Mouse (Mus musculus) hindbrain, embryonic 16.5 days (tissue): ENCODE measurements at regions not wholly inside any gene's neighbourhood (a gene's known extent, or its start where the extent isn't known, plus 50 kb on each side); places are given as distances from the start of the nearest gene placed in this dataset.
A peak's percentile ranks its signal among the peaks of the same experiment; 100 is the strongest.

Experiments used
- ATAC-seq: fragments of 200-750 bp; cut with Nextera tagmentation; 2 replicates; pipeline ENCODE4 v1.8.0; 2017; ENCODE audit warnings: moderate TSS enrichment, moderate library complexity
- H3K27ac ChIP-seq: fragments of 300-500 bp; sonication (generic); 2 replicates; pipeline ENCODE4 v1.5.1; 2014; ENCODE audit warnings: low read depth, mild to moderate bottlenecking, control low read depth, low read length, moderate library complexity
- H3K27me3 ChIP-seq: fragments of 300-500 bp; sonication (generic); replicated peaks from 2 replicates; pipeline ENCODE4 v1.6.1; 2014; ENCODE audit warnings: low read length; ENCODE audit not compliant: control insufficient read depth, insufficient read depth
- H3K36me3 ChIP-seq: fragments of 300-500 bp; sonication (generic); 2 replicates; pipeline ENCODE4 v1.6.1; 2014; ENCODE audit warnings: mild to moderate bottlenecking, low read length, moderate library complexity, mixed read lengths; ENCODE audit not compliant: control insufficient read depth, insufficient read depth
- H3K4me1 ChIP-seq: fragments of 300-500 bp; sonication (generic); 2 replicates; pipeline ENCODE4 v1.6.1; 2014; ENCODE audit warnings: low read depth, low read length; ENCODE audit not compliant: control insufficient read depth, insufficient read depth
- H3K4me2 ChIP-seq: fragments of 300-500 bp; sonication (generic); 2 replicates; pipeline ENCODE4 v1.6.1; 2014; ENCODE audit warnings: mild to moderate bottlenecking, low read length, control low read depth, moderate library complexity
- H3K4me3 ChIP-seq: fragments of 300-500 bp; sonication (generic); 2 replicates; pipeline ENCODE4 v1.5.1; 2014; ENCODE audit warnings: mild to moderate bottlenecking, low read length, control low read depth, moderate library complexity
- H3K9ac ChIP-seq: fragments of 300-500 bp; sonication (generic); 2 replicates; pipeline ENCODE4 v1.6.1; 2014; ENCODE audit warnings: low read depth, mild to moderate bottlenecking, control low read depth, low read length, moderate library complexity
- H3K9me3 ChIP-seq: fragments of 300-500 bp; sonication (generic); 2 replicates; pipeline ENCODE4 v1.6.1; 2014; ENCODE audit warnings: mild to moderate bottlenecking, low read length, moderate library complexity; ENCODE audit not compliant: control insufficient read depth
- WGBS: fragments of 180-500 bp; shearing (Covaris S2); extraction: QIAGEN DNeasy Blood & Tissue Kit; methylation state at CpG from one replicate; pipeline ENCODE4 v1.1.7; 2014; 5-methylcytosine and 5-hydroxymethylcytosine counted together

- no peaks in the 10 kb centered on the region for H3K27me3 ChIP-seq
- H3K4me2 ChIP-seq, result peak overlapping the region; percentile 53
- H3K9ac ChIP-seq, result no peak overlapping the region
- 27% methylated on average over 7 of the region's 7 CpGs for WGBS
- H3K27ac ChIP-seq, result no peak overlapping the region
- no peaks in the 10 kb centered on the region for H3K9me3 ChIP-seq
- H3K4me1 ChIP-seq, result peaks cover 6% of the 10 kb centered on the region
- 0 out of 2 replicates have a peak, but pooled peaks have one; percentile 24 for ATAC-seq
- H3K4me3 ChIP-seq, result no peak overlapping the region
- H3K36me3 ChIP-seq, result no peaks in the 10 kb centered on the region
These were observed 179.9 kb upstream of the Tle4 start for GRCm38 (mm10) chr19:14777709-14778108.

GRCm38 (mm10) chr19:14777198-14777597, 179.3 kb upstream of the Tle4 start:
- Histone ChIP-seq H3K4me2 (peak overlapping the region; percentile 53), H3K36me3 (no peaks in the 10 kb centered on the region), H3K4me1 (peaks cover 6% of the 10 kb centered on the region), H3K27ac (no peak overlapping the region), H3K9ac (no peak overlapping the region), H3K9me3 (no peaks in the 10 kb centered on the region), H3K27me3 (no peaks in the 10 kb centered on the region), H3K4me3 (peak overlapping the region; percentile 19)
- peak; percentile 85 for ATAC-seq
- WGBS, result 4% methylated on average over 10 of the region's 10 CpGs

- Histone ChIP-seq H3K4me1 (peaks cover 6% of the 10 kb centered on the region), H3K27ac (no peak overlapping the region), H3K4me3 (no peak overlapping the region; the same call in 1 of the 2 replicates), H3K27me3 (no peaks in the 10 kb centered on the region), H3K9ac (no peak overlapping the region), H3K36me3 (no peaks in the 10 kb centered on the region), H3K9me3 (no peaks in the 10 kb centered on the region), H3K4me2 (peak overlapping the region; percentile 53)
- 24% methylated on average over 5 of the region's 5 CpGs for WGBS
- no peak for ATAC-seq
These were observed 178.9 kb upstream of the Tle4 start for GRCm38 (mm10) chr19:14776791-14777190.

- ATAC-seq, result no peak
- WGBS, result 57% methylated on average over 2 of the region's 2 CpGs
- H3K9me3 ChIP-seq, result no peaks in the 10 kb centered on the region
- H3K27me3 ChIP-seq, result no peaks in the 10 kb centered on the region
- H3K4me2 ChIP-seq, result no peak overlapping the region
- H3K36me3 ChIP-seq, result no peaks in the 10 kb centered on the region
- H3K4me3 ChIP-seq, result no peak overlapping the region
- no peak overlapping the region for H3K9ac ChIP-seq
- H3K4me1 ChIP-seq, result peaks cover 5% of the 10 kb centered on the region
- H3K27ac ChIP-seq, result no peak overlapping the region
These were observed 174.9 kb upstream of the Tle4 start for GRCm38 (mm10) chr19:14772794-14773193.

- Histone ChIP-seq H3K27me3 (no peaks in the 10 kb centered on the region), H3K36me3 (no peaks in the 10 kb centered on the region), H3K27ac (no peak overlapping the region), H3K4me3 (no peak overlapping the region), H3K9me3 (no peaks in the 10 kb centered on the region), H3K9ac (no peak overlapping the region), H3K4me2 (no peak overlapping the region), H3K4me1 (no peaks in the 10 kb centered on the region)
- no peak for ATAC-seq
These were observed 154.8 kb upstream of the Tle4 start for GRCm38 (mm10) chr19:14752646-14753045.

GRCm38 (mm10) chr19:14742361-14742760, 144.5 kb upstream of the Tle4 start:
- H3K27me3 ChIP-seq, result no peaks in the 10 kb centered on the region
- no peaks in the 10 kb centered on the region for H3K9me3 ChIP-seq
- WGBS, result 90% methylated on average over 3 of the region's 3 CpGs
- H3K27ac ChIP-seq, result no peak overlapping the region
- H3K4me3 ChIP-seq, result no peak overlapping the region
- no peaks in the 10 kb centered on the region for H3K4me1 ChIP-seq
- H3K36me3 ChIP-seq, result no peaks in the 10 kb centered on the region
- H3K9ac ChIP-seq, result no peak overlapping the region
- H3K4me2 ChIP-seq, result no peak overlapping the region
- ATAC-seq, result no peak

- Histone ChIP-seq H3K27ac (no peak overlapping the region), H3K36me3 (no peaks in the 10 kb centered on the region), H3K9ac (no peak overlapping the region), H3K4me1 (no peaks in the 10 kb centered on the region), H3K4me3 (no peak overlapping the region), H3K9me3 (no peaks in the 10 kb centered on the region), H3K4me2 (no peak overlapping the region), H3K27me3 (no peaks in the 10 kb centered on the region)
- no peak for ATAC-seq
- 100% methylated on average over 1 of the region's 1 CpGs for WGBS
These were observed 143.1 kb upstream of the Tle4 start for GRCm38 (mm10) chr19:14740936-14741335.

- no peak overlapping the region for H3K27ac ChIP-seq
- no peaks in the 10 kb centered on the region for H3K27me3 ChIP-seq
- H3K9ac ChIP-seq, result no peak overlapping the region
- no peaks in the 10 kb centered on the region for H3K4me1 ChIP-seq
- no peak overlapping the region for H3K4me3 ChIP-seq
- no peak overlapping the region for H3K4me2 ChIP-seq
- no peaks in the 10 kb centered on the region for H3K36me3 ChIP-seq
- no peak for ATAC-seq
- WGBS, result 95% methylated on average over 1 of the region's 1 CpGs
- H3K9me3 ChIP-seq, result no peaks in the 10 kb centered on the region
These were observed 142.3 kb upstream of the Tle4 start for GRCm38 (mm10) chr19:14740139-14740538.

- Histone ChIP-seq H3K4me1 (no peaks in the 10 kb centered on the region), H3K36me3 (no peaks in the 10 kb centered on the region), H3K9ac (no peak overlapping the region), H3K9me3 (no peaks in the 10 kb centered on the region), H3K27me3 (no peaks in the 10 kb centered on the region), H3K27ac (no peak overlapping the region), H3K4me3 (no peak overlapping the region), H3K4me2 (no peak overlapping the region)
- ATAC-seq, result no peak
- 96% methylated on average over 1 of the region's 1 CpGs for WGBS
These were observed 138.7 kb upstream of the Tle4 start for GRCm38 (mm10) chr19:14736514-14736913.

GRCm38 (mm10) chr19:14725329-14725728, 127.5 kb upstream of the Tle4 start:
- Histone ChIP-seq H3K4me1 (no peaks in the 10 kb centered on the region), H3K4me3 (no peak overlapping the region), H3K4me2 (no peak overlapping the region), H3K27ac (no peak overlapping the region), H3K27me3 (no peaks in the 10 kb centered on the region), H3K9ac (no peak overlapping the region), H3K36me3 (no peaks in the 10 kb centered on the region), H3K9me3 (no peaks in the 10 kb centered on the region)
- WGBS, result 55% methylated on average over 3 of the region's 3 CpGs
- no peak for ATAC-seq
